Mouse (Mus musculus): ENCODE measurements around the gene Aff1.

Aff1 gene

DNA sequence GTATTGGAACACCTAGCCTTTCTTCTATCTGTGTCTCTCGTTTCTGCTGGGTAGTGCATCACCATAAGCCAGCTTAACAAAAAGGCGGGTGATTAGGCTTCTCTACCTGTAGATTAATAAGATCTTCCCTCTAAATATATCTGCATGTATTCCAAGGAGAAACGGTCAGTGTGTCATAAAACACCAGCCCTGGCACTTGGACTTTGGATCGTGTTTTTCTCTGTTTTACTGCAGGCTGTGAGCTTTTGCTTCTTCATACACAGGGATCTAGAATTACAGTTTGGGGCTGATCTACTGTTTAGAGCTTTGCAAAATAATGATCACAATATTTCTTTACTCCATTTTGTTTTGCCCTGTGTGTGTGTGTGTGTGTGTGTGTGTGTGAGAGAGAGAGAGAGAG is 84.7 kb downstream of the Aff1 start:
- DNase-seq = no peak

DNA sequence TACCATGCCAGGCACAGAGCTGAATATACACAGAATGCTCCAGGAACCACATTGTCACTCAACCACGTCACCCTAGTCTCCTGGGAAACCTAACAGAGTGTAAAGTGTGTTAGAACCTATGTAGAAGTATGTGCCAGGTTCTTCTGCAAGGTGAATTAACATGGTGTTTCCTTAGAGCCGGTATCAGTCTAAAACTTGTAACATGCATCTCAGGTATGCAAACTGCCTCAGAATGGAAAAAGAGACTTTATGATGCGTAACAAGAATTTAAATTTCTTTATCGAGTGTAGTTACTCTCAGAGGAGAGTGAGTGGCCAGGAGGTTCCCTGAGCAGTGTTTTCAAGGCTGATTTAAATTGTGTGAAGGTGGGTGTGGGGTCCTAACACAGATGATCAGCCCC is 85.3 kb downstream of the Aff1 start:
- DNase-seq = no peak

- peak; percentile 59 for DNase-seq
Observed at GRCm38 (mm10) chr5:103778314-103779117, 86.3 kb downstream of the Aff1 start.

DNA sequence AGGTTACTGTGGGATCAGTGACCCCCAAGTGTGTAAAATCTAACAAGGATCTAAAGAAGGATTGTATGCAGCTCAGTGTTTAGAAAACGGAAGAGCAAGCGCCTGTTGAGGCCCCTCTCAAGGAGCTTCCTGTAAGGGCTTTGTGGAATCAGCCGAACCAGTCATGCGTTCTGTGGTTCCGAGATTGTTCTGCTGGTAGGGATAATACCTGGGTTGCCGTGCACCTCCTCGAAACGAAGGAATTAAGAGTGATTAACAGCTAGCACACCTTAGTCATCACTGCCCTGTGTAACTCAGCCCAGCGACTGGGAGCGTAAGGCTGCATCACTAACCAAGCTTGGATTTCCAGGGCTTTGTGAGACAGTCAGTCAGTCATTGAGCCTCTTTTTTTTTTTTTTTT is 87.7 kb downstream of the Aff1 start:
- no peak for DNase-seq

DNA sequence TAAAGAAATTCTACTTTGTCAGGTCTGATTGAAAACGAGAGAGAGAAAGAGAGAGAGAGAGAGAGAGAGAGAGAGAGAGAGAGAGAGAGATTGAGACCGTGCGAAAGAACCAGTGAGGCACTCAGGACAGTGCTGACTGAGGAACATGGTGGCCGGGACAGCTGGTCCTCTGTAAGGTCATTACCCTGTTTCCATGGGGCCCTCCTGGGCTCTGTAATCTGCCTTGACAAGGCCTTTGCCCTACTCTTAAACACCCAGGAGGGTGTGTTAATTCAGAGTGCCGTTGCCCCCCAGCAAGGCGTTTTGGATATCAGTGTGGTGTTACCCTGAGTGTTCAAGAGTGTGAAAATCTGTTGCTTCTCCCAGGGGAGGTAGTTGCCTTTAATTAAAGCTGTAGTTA is 88.1 kb downstream of the Aff1 start:
- DNase-seq = no peak

- DNase-seq = peak; percentile 64
Observed at GRCm38 (mm10) chr5:103780836-103781235, 88.7 kb downstream of the Aff1 start.

DNA sequence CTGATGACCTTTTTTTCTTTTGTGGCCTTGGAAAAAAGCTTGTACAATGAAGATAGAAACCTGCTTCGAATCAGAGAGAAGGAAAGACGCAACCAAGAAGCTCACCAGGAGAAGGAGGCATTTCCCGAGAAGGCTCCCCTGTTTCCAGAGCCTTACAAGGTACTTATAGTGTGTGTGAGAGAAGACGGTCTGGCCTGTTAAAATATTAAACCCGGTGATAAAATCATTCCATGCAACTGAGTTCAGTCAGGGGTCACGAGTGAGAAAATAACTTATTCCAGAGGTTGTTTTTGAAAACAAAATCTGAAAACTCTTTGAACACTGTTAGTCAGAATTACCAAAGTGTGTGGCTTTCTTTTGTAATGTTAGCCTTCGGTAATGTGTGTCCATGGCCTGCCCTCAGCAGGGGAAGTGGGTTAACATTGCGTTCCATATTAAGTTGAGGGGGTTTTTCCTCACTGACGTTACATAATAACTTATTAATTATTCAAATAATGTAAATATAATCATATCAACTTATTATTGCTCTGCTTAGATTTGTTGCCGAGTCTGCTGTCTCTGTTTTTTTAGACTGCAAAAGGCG is 91.0 kb downstream of the Aff1 start:
- DNase-seq = no peak

DNA sequence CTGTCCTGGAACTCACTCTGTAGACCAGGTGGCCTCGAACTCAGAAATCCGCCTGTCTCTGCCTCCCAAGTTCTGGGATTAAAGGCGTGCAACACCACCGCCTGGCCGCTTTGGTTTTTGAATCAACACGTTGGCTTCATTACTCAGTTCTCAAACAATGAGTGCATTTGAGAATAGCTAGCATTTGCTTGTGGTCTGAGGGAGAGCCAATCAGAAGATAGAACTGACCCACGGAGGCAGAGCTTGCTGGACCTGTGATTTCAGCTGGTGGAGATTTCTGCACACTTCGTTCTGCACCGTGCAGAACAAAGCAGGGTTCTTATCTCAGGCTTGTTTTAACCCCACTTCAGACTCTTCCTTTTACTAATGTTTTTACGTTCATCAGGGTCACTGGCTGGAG is 93.9 kb downstream of the Aff1 start:
- no peak for DNase-seq

DNA sequence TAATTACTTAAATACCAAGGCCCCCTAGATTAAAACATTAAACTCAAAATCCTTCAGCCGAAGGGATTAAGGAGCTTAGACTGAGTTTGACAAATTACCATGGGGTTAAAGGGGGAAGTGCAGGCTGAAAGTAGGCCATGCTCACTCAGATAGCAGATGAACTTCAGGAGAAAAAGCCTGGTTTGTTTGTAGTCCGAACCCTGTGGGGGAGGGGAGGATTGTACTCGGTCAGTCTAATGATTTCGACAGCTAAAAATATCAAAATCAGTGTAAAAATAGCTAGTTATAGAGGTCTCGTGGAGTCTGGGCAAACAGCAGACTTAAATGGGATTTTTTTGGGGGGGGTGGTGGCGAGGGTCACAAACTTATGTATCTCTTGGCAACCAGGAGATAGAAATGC is 96.3 kb downstream of the Aff1 start:
- DNase-seq = peak; percentile 57

- peak; percentile 77 for DNase-seq
Observed at GRCm38 (mm10) chr5:103788976-103789375, 96.8 kb downstream of the Aff1 start.

GRCm38 (mm10) chr5:103789619-103790116 is 97.5 kb downstream of the Aff1 start:
- no peak for DNase-seq

- DNase-seq = no peak
Observed at GRCm38 (mm10) chr5:103791741-103792140, 99.6 kb downstream of the Aff1 start.

- DNase-seq = no peak
Observed at GRCm38 (mm10) chr5:103795121-103795520, 102.9 kb downstream of the Aff1 start.

DNA sequence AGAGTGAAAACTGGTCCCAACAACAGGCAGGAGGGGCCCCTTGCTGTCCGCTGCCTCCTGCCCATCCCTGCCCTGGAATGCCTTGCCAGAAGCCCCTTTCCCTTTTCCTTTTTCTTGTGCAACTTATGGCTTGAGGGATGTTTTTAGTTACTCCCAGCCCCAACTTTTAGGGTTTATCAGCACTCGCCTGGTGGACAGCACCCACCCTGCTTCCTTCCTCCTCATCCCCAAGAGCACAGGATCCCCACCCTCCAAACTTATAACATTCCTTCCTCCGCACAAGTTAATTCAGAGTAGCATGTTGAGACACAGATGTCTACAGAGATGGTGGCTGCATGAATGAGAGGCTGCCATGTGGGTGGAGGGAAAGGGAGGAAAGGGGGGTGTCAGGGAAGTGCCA is 103.9 kb downstream of the Aff1 start:
- DNase-seq = no peak

GRCm38 (mm10) chr5:103797774-103798173 is 105.6 kb downstream of the Aff1 start:
- no peak for DNase-seq

DNA sequence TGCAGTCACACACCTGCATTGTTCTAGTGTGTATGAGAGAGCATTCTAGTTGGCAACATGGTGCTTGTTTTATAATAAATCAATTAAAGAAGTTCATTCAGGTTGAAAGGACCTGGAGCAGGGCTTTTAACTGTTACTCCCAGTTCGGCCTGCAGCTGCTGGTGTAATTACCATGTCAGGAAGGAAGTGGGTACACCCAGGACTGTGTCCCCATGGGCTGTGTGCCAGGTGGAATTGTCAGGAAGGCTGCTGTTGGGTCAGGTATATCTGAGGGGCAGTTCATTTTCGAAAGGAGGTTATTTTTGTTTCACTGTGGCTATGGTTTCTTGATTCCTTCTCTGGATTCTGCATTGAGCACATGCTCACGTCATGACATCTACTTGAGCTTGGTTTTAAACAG is 107.3 kb downstream of the Aff1 start:
- no peak for DNase-seq

- DNase-seq = no peak
Observed at GRCm38 (mm10) chr5:103800009-103800408, 107.8 kb downstream of the Aff1 start.

DNA sequence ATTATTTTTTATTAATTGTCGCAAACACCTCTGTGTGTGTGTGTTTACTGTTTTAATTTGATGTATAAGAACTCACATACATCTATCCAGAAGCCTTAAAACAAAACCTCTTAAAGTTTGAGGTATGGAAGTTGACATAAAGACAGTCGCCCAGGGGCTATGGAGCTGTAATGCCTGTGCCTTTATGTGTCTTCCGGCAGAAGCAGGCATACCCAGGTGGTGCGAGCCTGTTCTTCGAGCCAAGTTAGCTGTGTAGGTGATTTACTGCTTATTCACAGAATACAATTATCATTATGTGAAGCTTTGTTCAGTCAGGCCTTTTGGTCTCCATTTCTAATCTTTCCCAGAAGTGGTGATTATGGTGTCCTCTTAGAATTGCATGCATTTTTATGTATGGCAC is 111.2 kb downstream of the Aff1 start:
- DNase-seq = no peak

- peak; percentile 72 for DNase-seq
Observed at GRCm38 (mm10) chr5:103803927-103804590, 111.9 kb downstream of the Aff1 start.

DNA sequence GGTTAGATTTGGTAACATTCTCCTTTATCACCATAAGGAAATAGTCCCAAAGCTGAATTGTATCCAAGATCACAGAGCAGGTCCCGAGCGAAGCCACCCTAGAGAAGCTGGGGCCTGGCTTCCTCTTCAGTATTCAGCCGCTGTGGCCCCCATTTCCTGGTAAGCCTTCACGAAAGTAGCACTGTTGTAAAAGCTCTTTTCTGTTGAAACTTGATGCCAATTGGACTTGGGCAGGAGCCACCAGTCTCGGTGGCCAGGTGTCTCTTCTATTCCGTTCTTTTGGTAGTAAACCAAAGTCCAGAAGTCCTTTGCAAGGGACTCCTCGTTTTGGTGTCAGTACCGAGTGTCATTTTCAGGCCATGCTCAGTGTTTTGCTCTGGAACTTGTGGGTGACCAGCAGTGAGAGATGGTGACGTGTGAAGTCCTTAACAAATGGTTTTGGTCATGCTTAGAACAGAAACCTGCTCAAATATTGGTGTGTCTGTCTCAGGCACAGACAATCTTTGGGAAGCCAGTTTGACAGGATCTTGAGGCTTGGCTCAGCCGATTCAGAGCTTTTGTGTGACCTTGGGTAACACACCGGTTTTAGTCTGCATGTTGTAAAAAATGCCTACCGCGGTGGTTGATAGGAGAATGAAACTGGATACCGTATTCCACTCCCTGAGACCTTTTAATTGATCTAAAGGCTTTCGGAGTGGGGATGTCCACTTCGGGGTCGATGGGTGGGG is 114.8 kb downstream of the Aff1 start:
- no peak for DNase-seq

GRCm38 (mm10) chr5:103807637-103808312 is 115.6 kb downstream of the Aff1 start:
- DNase-seq = no peak

DNA sequence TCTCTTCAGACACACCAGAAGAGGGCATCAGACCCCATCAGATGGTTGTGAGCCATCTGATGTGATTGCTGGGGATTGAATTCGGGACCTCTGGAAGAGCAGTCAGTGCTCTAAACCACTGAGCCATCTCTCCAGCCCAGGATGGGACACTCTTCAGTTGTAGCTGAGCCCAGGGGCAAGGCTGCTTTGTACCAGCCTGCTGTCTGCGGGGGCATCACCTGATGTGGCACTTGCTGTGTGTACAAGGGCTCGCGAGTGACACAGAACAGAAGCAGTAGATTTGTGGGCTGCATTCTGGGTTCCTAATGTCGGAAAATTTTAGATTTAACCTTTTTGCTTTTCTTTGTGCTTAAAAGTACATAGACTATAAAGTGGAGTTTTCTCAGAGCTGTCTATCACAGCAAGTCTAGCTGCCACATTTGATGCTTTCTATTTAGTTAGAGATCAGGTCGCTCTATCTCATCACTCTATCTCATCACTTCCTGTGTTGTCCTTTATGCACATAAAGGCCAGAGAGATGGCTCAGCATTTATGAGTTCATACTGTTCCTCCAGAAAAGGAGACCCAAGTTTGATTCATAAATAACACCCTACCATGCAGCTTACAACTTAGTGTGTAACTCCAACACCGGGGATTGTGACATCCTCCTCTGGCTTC is 117.6 kb downstream of the Aff1 start:
- DNase-seq = no peak
